Mouse (Mus musculus) central nervous system, embryonic 11.5 days (tissue): ENCODE measurements around the gene Fscb. TPM values are rescaled to one million over a fixed set of nuclear protein-coding genes. Genes with fewer than 3 reads are reported as not detected.

Experiments
- polyA plus RNA-seq: library from polyadenylated mRNA; depleted of rRNA; stranded (reverse); fragments of >200 nt; gene quantifications from 2 replicates; pipeline ENCODE4 v1.2.3, GENCODE M21; 2012; rRNA removed

Fscb gene
- not detected in 2 replicates for polyA plus RNA-seq

DNA sequence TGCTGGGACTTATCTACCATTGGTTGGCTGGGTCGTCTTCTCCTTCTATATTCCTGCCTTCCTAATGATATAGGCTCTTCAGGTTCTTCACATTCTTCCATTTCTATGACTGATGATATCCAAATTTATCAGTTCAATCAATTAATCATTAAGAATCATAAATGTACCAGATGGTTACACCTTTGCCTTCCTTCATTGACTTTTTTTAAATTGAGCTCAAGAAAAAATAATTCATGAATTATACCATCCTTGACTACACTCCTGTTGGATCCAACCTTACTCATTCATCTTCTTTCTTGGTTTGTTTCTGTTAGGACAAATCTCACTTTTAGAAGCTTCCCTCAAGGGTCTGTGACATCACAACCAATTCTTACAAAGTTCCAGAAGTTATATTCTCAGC, at the start of gene Fscb:
Fscb (minus strand) TSS at position 101 of the 400 bp plus-strand sequence.

